Mouse (Mus musculus) gastrocnemius, adult 2 months (tissue): ENCODE measurements around the gene Nprl3. TPM values are rescaled to one million over a fixed set of nuclear protein-coding genes. Genes with fewer than 3 reads are reported as not detected.

ENCODE experiments used
- DNase-seq: peaks from one replicate; pipeline ENCODE4 v3.0.0; 2022
- H3K27ac ChIP-seq: fragments of 200-600 bp; 2 replicates; pipeline ENCODE4 v1.8.1; 2022; ENCODE audit warnings: mild to moderate bottlenecking
- H3K4me3 ChIP-seq: fragments of 200-600 bp; 2 replicates; pipeline ENCODE4 v1.8.1; 2022; ENCODE audit warnings: mild to moderate bottlenecking, moderate library complexity
- CTCF ChIP-seq: fragments of 200-600 bp; IDR thresholded peaks from 2 replicates; pipeline ENCODE4 v1.8.1; 2022; ENCODE audit warnings: antibody characterized with exemption, mild to moderate bottlenecking, moderate library complexity
- intact Hi-C: fragments of 180-260 bp; cut with DNase I; formaldehyde crosslinking; loops from one replicate; pipeline ENCODE4 v1.15.1; 2025
- total RNA-seq, 2 experiments: library from RNA; stranded (reverse); gene quantifications; 2 replicates each; pipeline ENCODE4 v1.2.3; 2021

The Nprl3 gene
- total RNA-seq, 2 experiments from 2014 or later: 25.6 to 29.6 TPM

DNA sequence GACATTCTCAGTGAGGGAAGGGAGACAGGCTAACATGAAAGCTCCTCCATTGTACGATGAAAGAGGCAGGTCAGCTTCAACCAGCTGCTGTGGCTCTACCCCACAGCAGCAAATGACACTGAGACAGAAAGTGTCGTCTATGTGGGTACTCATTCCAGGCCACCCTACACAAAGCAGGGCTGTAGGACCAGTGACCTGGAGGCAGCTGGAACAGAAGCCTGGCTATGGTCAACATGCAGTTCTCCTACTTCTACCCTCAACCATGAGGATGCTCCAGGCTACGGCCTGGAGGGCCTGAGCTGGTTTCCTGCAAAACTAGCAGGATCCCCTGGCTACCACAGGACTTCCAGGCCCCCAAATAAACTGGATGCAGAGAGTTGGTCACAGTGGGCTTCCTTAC, 10.9 kb downstream of the Nprl3 start:
- H3K27ac ChIP-seq: no peak overlapping the region
- no peak for TF ChIP-seq CTCF
- DNase-seq: no peak
- intact Hi-C loops: no loop called here
- H3K4me3 ChIP-seq: no peak overlapping the region

DNA sequence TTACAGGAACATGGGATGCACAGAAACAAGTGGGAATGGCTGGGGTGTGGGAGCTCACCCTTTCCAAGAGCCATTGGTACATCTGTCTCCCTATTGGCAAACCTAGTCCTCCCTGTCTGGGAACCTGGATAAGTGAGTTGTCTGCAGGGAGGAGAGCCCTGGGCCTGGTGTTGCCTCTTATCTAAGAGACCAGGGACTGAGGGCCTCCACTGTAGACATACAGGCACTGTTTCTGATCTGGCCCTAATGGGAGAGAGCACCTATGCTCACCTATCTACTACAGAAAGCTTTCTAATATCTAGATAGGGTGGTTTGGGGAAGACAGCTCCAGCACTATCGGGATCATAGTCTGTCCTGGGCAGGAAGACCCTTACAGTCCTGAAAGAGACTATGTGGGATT, 11.4 kb downstream of the Nprl3 start:
- intact Hi-C loops: no loop called here
- no peak for TF ChIP-seq CTCF
- Histone ChIP-seq H3K4me3 (no peak overlapping the region), H3K27ac (no peak overlapping the region)
- DNase-seq: no peak

DNA sequence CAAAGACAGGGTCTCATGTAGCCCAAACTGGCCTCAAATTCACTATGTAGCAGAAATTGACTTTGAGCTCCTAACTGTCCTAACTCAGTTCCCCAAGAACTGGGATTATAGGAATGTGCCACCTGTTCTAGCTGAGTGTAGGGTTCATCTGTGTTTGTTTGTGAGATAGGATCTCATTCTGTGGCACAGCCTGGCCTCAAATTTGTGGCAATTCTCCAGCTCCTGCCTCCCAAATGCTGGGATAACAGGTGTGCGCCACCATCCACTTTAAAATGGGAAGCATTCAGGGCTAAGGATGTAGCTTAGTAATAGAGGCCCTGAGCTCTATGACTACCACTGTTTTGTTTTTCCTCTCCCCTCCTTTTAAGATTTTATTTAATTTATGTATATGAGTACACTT, 14.4 kb downstream of the Nprl3 start:
- intact Hi-C loops: no loop called here
- Histone ChIP-seq H3K27ac (no peak overlapping the region), H3K4me3 (no peak overlapping the region)
- DNase-seq: no peak
- no peak for TF ChIP-seq CTCF

DNA sequence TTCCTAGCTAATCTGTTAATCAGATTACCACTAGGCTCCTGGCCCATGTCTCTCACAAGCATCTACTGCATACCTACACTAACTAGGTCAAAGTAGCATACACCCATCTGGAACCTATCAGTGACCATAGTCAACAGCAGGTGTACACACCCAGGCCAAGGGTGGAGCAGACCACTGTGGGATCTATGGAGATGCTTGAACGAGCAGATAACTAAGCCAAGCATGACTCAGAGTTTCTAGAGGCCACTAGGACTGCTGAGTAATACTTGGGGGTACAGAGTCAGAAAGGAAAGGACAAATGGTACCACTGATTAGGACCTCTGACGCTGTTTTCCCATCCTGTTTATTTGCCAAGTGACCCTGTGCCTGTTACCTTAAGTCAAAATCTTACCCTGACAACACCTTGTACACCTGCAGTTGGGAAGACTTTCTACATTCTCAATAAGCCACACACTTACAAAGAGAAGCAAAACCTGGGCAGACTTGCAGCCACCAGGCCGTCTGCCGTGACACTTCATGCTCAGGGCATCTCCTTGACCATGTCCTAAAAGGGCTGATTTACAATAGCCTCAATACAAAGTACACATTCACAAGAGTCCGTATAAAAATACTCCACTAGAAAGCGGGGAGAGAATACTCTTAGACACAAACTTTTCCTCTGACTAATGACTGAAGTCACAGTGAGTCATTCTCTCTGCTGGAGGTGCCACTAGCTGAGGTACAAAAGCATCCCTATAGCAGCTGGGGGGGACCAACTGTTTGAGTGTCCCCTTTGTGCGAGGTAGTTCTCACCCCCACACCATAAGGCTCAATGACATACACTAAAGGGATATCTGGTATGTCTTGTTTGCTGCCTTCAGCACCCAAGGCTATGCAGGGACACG, 16.4 kb downstream of the Nprl3 start:
- intact Hi-C loops: no loop called here
- Histone ChIP-seq H3K27ac (no peak overlapping the region), H3K4me3 (no peak overlapping the region)
- TF ChIP-seq CTCF: no peak
- no peak for DNase-seq

DNA sequence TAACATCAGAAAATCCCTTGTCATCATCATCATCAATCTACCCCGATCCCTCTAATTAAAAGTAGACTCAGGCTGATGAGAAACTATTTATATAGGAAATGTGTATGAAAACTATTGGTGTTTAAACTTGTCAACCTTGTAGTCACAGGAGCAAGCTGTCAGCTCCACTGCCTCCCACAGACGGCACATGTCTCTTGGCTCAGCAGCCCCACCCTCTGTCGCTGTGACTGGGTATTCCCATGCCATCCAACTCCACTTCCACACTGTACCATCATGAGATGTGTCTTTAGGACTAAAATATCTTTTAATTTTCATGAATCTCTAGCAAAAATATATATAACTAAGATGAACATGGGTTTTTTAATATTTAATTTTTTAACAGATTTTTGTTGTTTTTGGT, 19.2 kb downstream of the Nprl3 start:
- no peak for TF ChIP-seq CTCF
- intact Hi-C loops: no loop called here
- no peak for DNase-seq
- Histone ChIP-seq H3K4me3 (no peak overlapping the region), H3K27ac (no peak overlapping the region)

DNA sequence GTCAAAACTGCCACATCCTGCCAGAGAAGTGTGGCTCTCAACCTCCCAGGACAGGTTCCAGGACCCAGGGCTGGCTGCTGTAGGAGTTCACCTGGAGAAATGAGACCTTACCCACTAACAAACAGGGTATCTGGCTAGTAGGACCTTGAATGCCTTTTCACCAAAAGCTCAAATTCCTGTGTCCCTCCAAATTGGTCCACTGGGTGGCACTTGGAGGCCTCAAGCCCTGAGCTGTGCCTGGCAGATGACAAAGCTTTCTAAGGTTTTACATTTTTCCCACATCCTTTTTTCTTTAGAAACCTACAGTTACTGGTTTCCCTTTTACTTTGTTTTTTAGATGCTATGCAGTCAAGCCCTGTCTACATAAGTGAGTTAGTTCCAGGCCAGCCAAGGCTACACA, 20.4 kb downstream of the Nprl3 start:
- intact Hi-C loops: no loop called here
- H3K27ac ChIP-seq: no peak overlapping the region

DNA sequence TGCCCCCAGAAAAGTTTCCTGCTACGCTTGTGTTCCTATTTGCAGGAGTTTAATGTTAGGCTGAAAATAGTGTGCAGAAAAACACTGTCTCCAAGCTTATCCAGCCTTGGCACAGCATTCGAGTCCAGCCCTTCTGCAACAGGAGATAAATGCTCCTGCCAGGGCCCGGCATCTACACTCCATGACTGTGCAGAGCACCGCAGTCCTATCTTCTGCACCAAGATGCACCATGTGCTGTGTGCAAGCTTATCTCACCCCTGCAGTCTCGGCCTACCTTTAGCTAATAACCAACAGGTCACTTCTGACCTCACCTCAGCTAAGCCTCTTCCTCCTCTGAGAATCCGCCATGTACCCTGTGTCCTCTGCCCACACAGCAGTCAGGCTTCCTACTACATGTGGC, 21.9 kb downstream of the Nprl3 start:
- Histone ChIP-seq H3K27ac (peak overlapping the region; percentile 28), H3K4me3 (no peak overlapping the region)
- intact Hi-C loops: no loop called here
- TF ChIP-seq CTCF: no peak
- no peak for DNase-seq

More for the DNA sequence above, 20.4 kb downstream of the Nprl3 start:
- TF ChIP-seq CTCF: peak; percentile 26; the same call in 1 of the 2 replicates
- no peak for DNase-seq
- H3K4me3 ChIP-seq: no peak overlapping the region

DNA sequence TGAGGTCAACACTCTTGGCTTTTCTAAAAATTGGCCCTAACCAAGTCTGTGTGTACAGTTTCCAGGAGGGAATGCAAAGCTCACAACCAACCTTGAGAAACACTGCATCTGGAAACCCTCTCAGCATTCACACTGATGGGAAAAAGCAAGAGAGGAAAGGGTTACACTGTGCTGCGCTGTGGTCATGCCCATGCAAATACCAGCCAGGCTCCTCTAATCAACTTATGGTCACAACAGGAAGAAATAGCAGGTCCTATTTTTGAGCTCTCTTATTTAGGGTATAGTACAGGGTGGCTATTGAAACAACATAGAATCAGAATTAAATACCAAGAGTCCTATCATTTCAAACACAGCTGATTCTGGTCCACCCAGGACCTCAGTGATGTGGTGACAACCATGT, 22.9 kb downstream of the Nprl3 start:
- intact Hi-C loops: loop anchor here (5.0 kb wide), 1 partner anchor 37 kb away; the partner anchor contains the start of gene Snrnp25
- DNase-seq: no peak
- H3K4me3 ChIP-seq: no peak overlapping the region
- H3K27ac ChIP-seq: peak overlapping the region; percentile 71
- TF ChIP-seq CTCF: no peak

DNA sequence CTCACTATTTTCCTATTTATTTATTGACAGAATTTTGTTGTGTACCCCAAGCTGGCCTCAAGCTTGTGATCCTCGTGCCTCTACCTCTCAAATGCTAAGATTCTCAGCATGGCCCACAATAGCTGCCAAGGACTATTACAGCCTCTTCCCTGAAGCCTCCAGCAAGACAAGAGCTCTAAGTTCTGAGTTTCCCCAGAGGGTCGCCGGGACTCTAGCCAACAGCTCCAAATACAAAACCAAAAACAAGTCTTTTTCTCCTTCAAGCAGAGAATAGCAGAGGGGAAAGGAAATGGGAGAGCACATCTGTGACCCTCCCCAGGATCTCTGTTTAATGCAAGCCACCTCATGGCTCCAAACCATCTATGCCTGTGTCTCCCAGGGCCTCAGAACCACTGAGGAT, 23.4 kb downstream of the Nprl3 start:
- Histone ChIP-seq H3K4me3 (no peak overlapping the region), H3K27ac (peak overlapping the region; percentile 71)
- intact Hi-C loops: loop anchor here (5.0 kb wide), 1 partner anchor 37 kb away; the partner anchor contains the start of gene Snrnp25
- DNase-seq: peak; percentile 74
- no peak for TF ChIP-seq CTCF

DNA sequence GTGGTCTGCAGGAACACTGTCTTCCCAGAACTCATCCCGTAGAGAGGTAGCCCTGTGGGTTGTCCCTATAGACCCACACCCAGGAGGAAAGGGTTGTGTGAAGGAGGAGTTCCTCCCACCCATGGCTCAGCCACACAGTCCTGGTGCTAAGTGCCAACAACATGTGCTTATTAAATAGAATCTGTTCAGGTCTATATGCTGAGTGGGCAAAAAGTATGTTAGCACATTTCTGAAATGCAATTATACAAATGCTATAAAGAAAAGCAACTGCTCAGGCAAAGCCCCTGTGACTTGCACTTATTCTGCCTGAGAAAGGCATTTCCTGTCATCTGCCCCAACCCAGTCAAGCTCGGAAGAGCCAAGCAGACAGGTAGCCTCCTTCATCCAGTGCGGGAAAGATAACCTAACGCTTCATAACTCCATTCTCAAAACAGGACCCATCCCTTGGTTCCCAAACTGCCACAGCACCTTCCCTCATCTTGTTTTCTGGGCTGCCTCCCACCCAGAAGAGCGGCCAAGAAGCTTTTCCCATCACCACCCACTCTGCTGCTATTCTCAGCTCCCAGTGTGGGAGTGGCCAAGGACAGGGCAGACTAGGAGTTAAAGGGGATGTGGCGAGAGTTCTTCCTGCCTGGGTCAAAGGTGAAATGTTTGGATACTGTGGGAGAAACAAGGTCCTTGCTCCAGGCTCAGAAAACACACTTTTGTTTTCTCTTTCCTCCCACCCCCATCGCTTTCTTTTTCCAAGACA, 24.1 kb downstream of the Nprl3 start:
- no peak for DNase-seq
- no peak overlapping the region for H3K4me3 ChIP-seq
- TF ChIP-seq CTCF: no peak
- intact Hi-C loops: loop anchor here (5.0 kb wide), 1 partner anchor 36 kb away; the partner anchor contains the start of gene Snrnp25
- H3K27ac ChIP-seq: peak overlapping the region; percentile 71

DNA sequence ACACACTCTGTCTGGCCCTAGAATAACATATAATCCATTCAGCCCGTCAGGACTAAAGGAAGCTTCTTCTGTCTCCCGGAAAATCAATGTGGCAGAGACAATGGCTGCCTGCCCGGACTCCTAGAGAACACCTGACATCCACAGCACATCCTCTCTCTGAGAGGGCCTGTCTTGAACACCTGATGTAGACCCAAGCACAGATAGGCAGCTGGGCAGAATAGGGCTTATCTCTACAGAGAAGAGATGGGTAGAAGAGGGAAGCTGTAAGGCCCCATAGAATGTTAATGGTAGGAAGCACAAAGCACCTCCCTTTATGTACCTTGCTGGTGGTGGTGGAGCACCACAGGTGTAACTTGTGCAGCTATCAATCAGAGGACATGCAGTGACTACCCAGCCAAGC, 25.3 kb downstream of the Nprl3 start:
- no peak for DNase-seq
- intact Hi-C loops: loop anchor here (5.0 kb wide), 1 partner anchor 35 kb away; the partner anchor contains the start of gene Snrnp25
- no peak for TF ChIP-seq CTCF

DNA sequence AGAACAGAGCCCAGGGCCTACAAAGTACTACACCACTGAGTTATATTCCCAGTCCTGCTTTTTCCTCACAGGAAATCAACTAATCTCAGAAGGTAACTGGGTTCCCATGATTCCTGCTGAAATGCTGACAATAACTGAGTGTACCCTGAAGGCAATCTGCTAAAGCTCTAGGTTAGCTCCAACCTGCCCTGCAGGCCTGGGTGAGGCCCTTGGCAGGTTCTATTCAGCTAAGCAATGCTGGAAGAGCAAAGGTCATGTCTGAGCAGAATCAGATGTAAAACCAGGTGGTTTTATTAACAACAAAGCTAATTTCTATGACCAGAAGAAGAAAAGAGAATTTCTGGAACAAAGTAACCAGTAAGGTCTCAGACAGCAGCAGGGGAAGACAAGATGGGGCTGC, 26.1 kb downstream of the Nprl3 start:
- Histone ChIP-seq H3K27ac (no peak overlapping the region), H3K4me3 (no peak overlapping the region)
- TF ChIP-seq CTCF: no peak
- intact Hi-C loops: loop anchor here (5.0 kb wide), 1 partner anchor 34 kb away; the partner anchor contains the start of gene Snrnp25
- DNase-seq: no peak

More for the DNA sequence above, 25.3 kb downstream of the Nprl3 start:
- Histone ChIP-seq H3K27ac (no peak overlapping the region), H3K4me3 (no peak overlapping the region)
